Mouse (Mus musculus): ENCODE results near the gene Tuft1.
"Not testable (repeated sequence)": the region's sequence is repeated elsewhere in the genome, so short reads cannot be mapped to it uniquely, and the experiment has no call there.

DNA sequence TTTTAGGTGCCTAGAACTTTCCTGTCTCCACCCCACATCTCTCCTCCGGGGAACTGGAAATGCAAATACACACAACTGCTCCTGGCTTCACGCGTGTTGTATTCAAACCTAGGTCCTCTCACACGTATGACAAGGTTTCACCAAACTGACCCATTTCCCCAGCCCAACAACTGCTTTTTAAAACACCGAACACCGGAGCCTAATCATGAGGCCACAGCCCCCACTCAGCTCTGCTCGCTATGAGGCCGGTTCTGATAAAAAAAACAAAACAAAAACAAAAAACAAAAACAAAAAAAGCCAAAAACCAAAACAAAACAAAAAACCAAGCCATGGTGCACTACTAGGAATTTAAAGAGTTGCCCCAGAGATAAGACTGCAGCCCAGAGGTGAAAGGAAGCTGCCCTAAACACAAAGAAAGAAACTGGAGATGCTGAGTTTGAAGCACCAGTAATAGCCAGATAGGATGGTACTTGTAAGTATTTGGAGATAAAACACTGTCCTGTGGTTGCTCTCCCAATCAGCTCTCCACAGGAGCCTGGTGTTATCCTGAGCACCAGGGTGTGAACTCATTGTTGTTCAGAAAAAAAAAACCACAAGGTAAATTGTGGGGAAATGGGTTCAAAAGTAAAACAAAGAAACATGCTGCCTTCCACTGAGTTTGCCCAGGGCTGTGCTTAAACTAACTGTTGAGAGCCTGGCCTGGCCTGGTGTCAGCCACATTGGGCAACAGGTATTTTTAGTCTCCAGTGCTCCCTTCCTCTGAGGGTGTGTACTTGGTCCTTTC is 27.5 kb upstream of the Tuft1 start:
- TF ChIP-seq CTCF, POLR2A (IDR thresholded peaks at IDR 0.05; ENCODE audit: insufficient read depth, low read depth, low read length): not testable (repeated sequence)

All from olfactory bulb, adult 2 months (tissue).